Mouse (Mus musculus): Measurements from ENCODE around the gene Hoxa10.

- TF ChIP-seq POLR2AphosphoS2 (IDR thresholded peaks at IDR 0.05; ENCODE audit: low read length) (no peak), MAFK (IDR thresholded peaks at IDR 0.05; ENCODE audit: borderline replicate concordance, low read depth, low read length) (no peak)
Observed at GRCm38 (mm10) chr6:52267691-52268090, 27.0 kb upstream of the Hoxa10 start.

Measured in MEL (cell line).